Mouse (Mus musculus): ENCODE data around the gene Edil3. TPM values are rescaled to one million over a fixed set of nuclear protein-coding genes. Genes with fewer than 3 reads are reported as not detected.
A peak's percentile ranks its signal among the peaks of the same experiment; 100 is the strongest.

The Edil3 gene
- polyA plus RNA-seq (2014; fragmentation: Nextera tagmentation; extraction: Ambion mirVana): 72.1 and 80.0 TPM in 2 replicates

- Histone ChIP-seq H3K9me3 (ENCODE audit: control insufficient read depth, low read length) (no peaks in the 10 kb centered on the region), H3K9ac (peak within 1 kb of the TSS; percentile 95), H3K4me2 (replicated peaks) (peak within 1 kb of the TSS; percentile 95), H3K4me3 (replicated peaks; ENCODE audit: low read length) (peak within 1 kb of the TSS; percentile 72), H3K27ac (peak within 1 kb of the TSS; percentile 87), H3K36me3 (replicated peaks; ENCODE audit: control insufficient read depth, insufficient read depth) (no peaks in the 10 kb centered on the region), H3K27me3 (ENCODE audit: control insufficient read depth, insufficient read depth, low read length) (no peaks in the 10 kb centered on the region), H3K4me1 (replicated peaks; ENCODE audit: control insufficient read depth, insufficient read depth, low read length) (0 out of 2 replicates have a peak, but pooled peaks cover 4% of the 10 kb centered on the region)
- WGBS: under 1% methylated on average over 58 of the region's 60 CpGs
- ATAC-seq (ENCODE audit: low FRiP score) (peak; percentile 89), DNase-seq (ENCODE audit: low spot score) (peak; percentile 74)
Measured at GRCm38 (mm10) chr13:88821440-88822331, at the start of gene Edil3. Gene Edil3, plus strand, starts transcription at chr13:88821472.

GRCm38 (mm10) chr13:88799186-88799585 is 22.1 kb upstream of the Edil3 start:
- no peak overlapping the region for H3K4me2 ChIP-seq (replicated peaks)
- 91% methylated on average over 1 of the region's 1 CpGs for WGBS

GRCm38 (mm10) chr13:88801006-88801405 is 20.3 kb upstream of the Edil3 start:
- Histone ChIP-seq H3K36me3 (replicated peaks; ENCODE audit: control insufficient read depth, insufficient read depth) (no peaks in the 10 kb centered on the region), H3K4me3 (replicated peaks; ENCODE audit: low read length) (no peak overlapping the region), H3K9me3 (ENCODE audit: control insufficient read depth, low read length) (no peaks in the 10 kb centered on the region), H3K4me2 (replicated peaks) (no peak overlapping the region), H3K4me1 (replicated peaks; ENCODE audit: control insufficient read depth, insufficient read depth, low read length) (no peaks in the 10 kb centered on the region), H3K27me3 (ENCODE audit: control insufficient read depth, insufficient read depth, low read length) (no peaks in the 10 kb centered on the region), H3K9ac (no peak overlapping the region), H3K27ac (no peak overlapping the region)
- ATAC-seq (ENCODE audit: low FRiP score) (no peak), DNase-seq (ENCODE audit: low spot score) (no peak)
- 97% methylated on average over 1 of the region's 1 CpGs for WGBS

More at GRCm38 (mm10) chr13:88799186-88799585, 22.1 kb upstream of the Edil3 start:
- H3K9me3 ChIP-seq (ENCODE audit: control insufficient read depth, low read length): no peaks in the 10 kb centered on the region
- no peak overlapping the region for H3K27ac ChIP-seq
- H3K9ac ChIP-seq: no peak overlapping the region
- H3K4me3 ChIP-seq (replicated peaks; ENCODE audit: low read length): no peak overlapping the region
- H3K4me1 ChIP-seq (replicated peaks; ENCODE audit: control insufficient read depth, insufficient read depth, low read length): no peaks in the 10 kb centered on the region
- no peak for DNase-seq (ENCODE audit: low spot score)
- no peaks in the 10 kb centered on the region for H3K36me3 ChIP-seq (replicated peaks; ENCODE audit: control insufficient read depth, insufficient read depth)
- no peaks in the 10 kb centered on the region for H3K27me3 ChIP-seq (ENCODE audit: control insufficient read depth, insufficient read depth, low read length)
- no peak for ATAC-seq (ENCODE audit: low FRiP score)

- DNase-seq (ENCODE audit: low spot score) (no peak), ATAC-seq (ENCODE audit: low FRiP score) (no peak)
- no peaks in the 10 kb centered on the region for H3K27me3 ChIP-seq (ENCODE audit: control insufficient read depth, insufficient read depth, low read length)
- H3K36me3 ChIP-seq (replicated peaks; ENCODE audit: control insufficient read depth, insufficient read depth): no peaks in the 10 kb centered on the region
- H3K9ac ChIP-seq: no peak overlapping the region
- WGBS: 81% methylated on average over 1 of the region's 1 CpGs
- no peak overlapping the region for H3K27ac ChIP-seq
- no peaks in the 10 kb centered on the region for H3K4me1 ChIP-seq (replicated peaks; ENCODE audit: control insufficient read depth, insufficient read depth, low read length)
- H3K4me3 ChIP-seq (replicated peaks; ENCODE audit: low read length): no peak overlapping the region
- no peaks in the 10 kb centered on the region for H3K9me3 ChIP-seq (ENCODE audit: control insufficient read depth, low read length)
- H3K4me2 ChIP-seq (replicated peaks): no peak overlapping the region
Measured at GRCm38 (mm10) chr13:88805838-88806237, 15.4 kb upstream of the Edil3 start.

- no peaks in the 10 kb centered on the region for H3K9me3 ChIP-seq (ENCODE audit: control insufficient read depth, low read length)
- H3K4me2 ChIP-seq (replicated peaks): no peak overlapping the region
- DNase-seq (ENCODE audit: low spot score) (no peak), ATAC-seq (ENCODE audit: low FRiP score) (no peak)
- WGBS: 98% methylated on average over 3 of the region's 3 CpGs
- H3K4me1 ChIP-seq (replicated peaks; ENCODE audit: control insufficient read depth, insufficient read depth, low read length): no peaks in the 10 kb centered on the region
- no peak overlapping the region for H3K4me3 ChIP-seq (replicated peaks; ENCODE audit: low read length)
- no peak overlapping the region for H3K27ac ChIP-seq
- H3K9ac ChIP-seq: no peak overlapping the region
- H3K27me3 ChIP-seq (ENCODE audit: control insufficient read depth, insufficient read depth, low read length): no peaks in the 10 kb centered on the region
- no peaks in the 10 kb centered on the region for H3K36me3 ChIP-seq (replicated peaks; ENCODE audit: control insufficient read depth, insufficient read depth)
Measured at GRCm38 (mm10) chr13:88806269-88806668, 15.0 kb upstream of the Edil3 start.

GRCm38 (mm10) chr13:88810097-88810496 is 11.2 kb upstream of the Edil3 start:
- Histone ChIP-seq H3K36me3 (replicated peaks; ENCODE audit: control insufficient read depth, insufficient read depth) (no peaks in the 10 kb centered on the region), H3K4me3 (replicated peaks; ENCODE audit: low read length) (no peak overlapping the region), H3K27me3 (ENCODE audit: control insufficient read depth, insufficient read depth, low read length) (no peaks in the 10 kb centered on the region), H3K9ac (no peak overlapping the region), H3K9me3 (ENCODE audit: control insufficient read depth, low read length) (no peaks in the 10 kb centered on the region), H3K4me1 (replicated peaks; ENCODE audit: control insufficient read depth, insufficient read depth, low read length) (no peaks in the 10 kb centered on the region), H3K27ac (no peak overlapping the region), H3K4me2 (replicated peaks) (no peak overlapping the region)
- ATAC-seq (ENCODE audit: low FRiP score) (no peak), DNase-seq (ENCODE audit: low spot score) (no peak)
- WGBS: 91% methylated on average over 1 of the region's 1 CpGs

GRCm38 (mm10) chr13:88820686-88821308 is 475 bp upstream of the Edil3 start:
- H3K4me1 ChIP-seq (replicated peaks; ENCODE audit: control insufficient read depth, insufficient read depth, low read length): 0 out of 2 replicates have a peak, but pooled peaks cover 4% of the 10 kb centered on the region
- peak overlapping the region; percentile 95 for H3K4me2 ChIP-seq (replicated peaks)
- DNase-seq (ENCODE audit: low spot score): no peak
- H3K36me3 ChIP-seq (replicated peaks; ENCODE audit: control insufficient read depth, insufficient read depth): no peaks in the 10 kb centered on the region
- H3K4me3 ChIP-seq (replicated peaks; ENCODE audit: low read length): peak overlapping the region; percentile 72
- H3K9ac ChIP-seq: peak overlapping the region; percentile 95; the same call in 1 of the 2 replicates
- no peaks in the 10 kb centered on the region for H3K9me3 ChIP-seq (ENCODE audit: control insufficient read depth, low read length)
- WGBS: 20% methylated on average over 5 of the region's 5 CpGs
- ATAC-seq (ENCODE audit: low FRiP score): no peak
- no peak overlapping the region for H3K27ac ChIP-seq
- H3K27me3 ChIP-seq (ENCODE audit: control insufficient read depth, insufficient read depth, low read length): no peaks in the 10 kb centered on the region

- 0 out of 2 replicates have a peak, but pooled peaks cover 4% of the 10 kb centered on the region for H3K4me1 ChIP-seq (replicated peaks; ENCODE audit: control insufficient read depth, insufficient read depth, low read length)
- H3K27me3 ChIP-seq (ENCODE audit: control insufficient read depth, insufficient read depth, low read length): no peaks in the 10 kb centered on the region
- peak overlapping the region; percentile 95 for H3K9ac ChIP-seq
- peak overlapping the region; percentile 95 for H3K4me2 ChIP-seq (replicated peaks)
- DNase-seq (ENCODE audit: low spot score): no peak
- 4% methylated on average over 10 of the region's 10 CpGs for WGBS
- H3K9me3 ChIP-seq (ENCODE audit: control insufficient read depth, low read length): no peaks in the 10 kb centered on the region
- peak overlapping the region; percentile 72 for H3K4me3 ChIP-seq (replicated peaks; ENCODE audit: low read length)
- peak overlapping the region; percentile 87 for H3K27ac ChIP-seq
- H3K36me3 ChIP-seq (replicated peaks; ENCODE audit: control insufficient read depth, insufficient read depth): no peaks in the 10 kb centered on the region
- 0 out of 2 replicates have a peak, but pooled peaks have one; percentile 3 for ATAC-seq (ENCODE audit: low FRiP score)
Measured at GRCm38 (mm10) chr13:88822332-88822895, 1.1 kb downstream of the Edil3 start.

- Histone ChIP-seq H3K9ac (peak overlapping the region; percentile 95), H3K27me3 (ENCODE audit: control insufficient read depth, insufficient read depth, low read length) (no peaks in the 10 kb centered on the region), H3K9me3 (ENCODE audit: control insufficient read depth, low read length) (no peaks in the 10 kb centered on the region), H3K27ac (peak overlapping the region; percentile 87), H3K4me2 (replicated peaks) (peak overlapping the region; percentile 95), H3K36me3 (replicated peaks; ENCODE audit: control insufficient read depth, insufficient read depth) (no peaks in the 10 kb centered on the region), H3K4me1 (replicated peaks; ENCODE audit: control insufficient read depth, insufficient read depth, low read length) (0 out of 2 replicates have a peak, but pooled peaks cover 4% of the 10 kb centered on the region), H3K4me3 (replicated peaks; ENCODE audit: low read length) (peak overlapping the region; percentile 72)
- ATAC-seq (ENCODE audit: low FRiP score) (peak; percentile 26; the same call in 1 of the 2 replicates), DNase-seq (ENCODE audit: low spot score) (no peak)
- 9% methylated on average over 10 of the region's 10 CpGs for WGBS
Measured at GRCm38 (mm10) chr13:88822976-88823521, 1.8 kb downstream of the Edil3 start.
